In genomic region chr16:75874508-75874907, GRCm38 (mm10) we compare ENCODE assay signal across 18 mouse cellular contexts.
A peak's percentile ranks its signal among the peaks of the same experiment; 100 is the strongest.
DNase-seq lines count a peak whose midpoint lies in the region; ATAC-seq and TF ChIP-seq lines count a peak whose summit lies in the region.
"Had no signal": no experiment of that assay in that cellular context is flagged by ENCODE, and none has a peak within 500 bp of the region (broad histone marks: within the 10 kb centered on the region; RNA-seq: fewer than 3 reads in every experiment).

No protein-coding gene starts in this region.

- H3K4me2 ChIP-seq in liver, embryonic 13.5 days = no peak overlapping the region
- no peak overlapping the region for H3K4me2 ChIP-seq in liver, postnatal 0 days (ENCODE audit: low read depth, low read length)
- H3K4me2 ChIP-seq in midbrain, embryonic 13.5 days (replicated peaks) = no peak overlapping the region
- H3K4me2 ChIP-seq in midbrain, embryonic 15.5 days = no peak overlapping the region
- H3K4me2 ChIP-seq: embryonic facial prominence, embryonic 12.5 days; forebrain, embryonic 15.5 days; hindbrain, embryonic 13.5 days had no signal

- no peak for TF ChIP-seq CTCF in liver, postnatal 0 days (IDR thresholded peaks at IDR 0.05; ENCODE audit: low read depth)
- TF ChIP-seq CTCF in layer of hippocampus, adult 2 months (conservative IDR thresholded peaks at IDR 0.05) = no peak

- DNase-seq in liver, embryonic 13.5 days = no peak
- no peak for DNase-seq in liver, postnatal 0 days
- DNase-seq in heart, postnatal 10 days = no peak
- no peak for DNase-seq in layer of hippocampus, adult 2 months (ENCODE audit: low spot score in 2 of 2)
- DNase-seq: adrenal gland, adult 8-10 months; adrenal gland, postnatal 36 days; cerebellum, adult 2 months; cerebellum, postnatal 10 days; gastrocnemius, postnatal 10 days; heart, adult 18-20 months; heart, postnatal 14 days had no signal

- no peak for TF ChIP-seq EP300 in liver, postnatal 0 days (IDR thresholded peaks at IDR 0.05; ENCODE audit: low read depth)

- H3K27me3 ChIP-seq in liver, embryonic 13.5 days = no peaks in the 10 kb centered on the region
- no peaks in the 10 kb centered on the region for H3K27me3 ChIP-seq in liver, postnatal 0 days (ENCODE audit: insufficient read depth, low read length)
- H3K27me3 ChIP-seq in midbrain, embryonic 13.5 days = no peaks in the 10 kb centered on the region
- H3K27me3 ChIP-seq in midbrain, embryonic 15.5 days (replicated peaks) = no peaks in the 10 kb centered on the region
- H3K27me3 ChIP-seq: embryonic facial prominence, embryonic 12.5 days; forebrain, embryonic 15.5 days; hindbrain, embryonic 13.5 days had no signal

- no peak overlapping the region for H3K27ac ChIP-seq in liver, embryonic 13.5 days
- no peak overlapping the region for H3K27ac ChIP-seq in liver, postnatal 0 days (ENCODE audit: low read depth)
- H3K27ac ChIP-seq in midbrain, embryonic 13.5 days = no peak overlapping the region
- H3K27ac ChIP-seq in midbrain, embryonic 15.5 days = no peak overlapping the region
- H3K27ac ChIP-seq in layer of hippocampus, adult 2 months = no peak overlapping the region
- H3K27ac ChIP-seq: embryonic facial prominence, embryonic 12.5 days; forebrain, embryonic 15.5 days; heart, embryonic 10.5 days; hindbrain, embryonic 13.5 days had no signal

- H3K9ac ChIP-seq in liver, embryonic 13.5 days = no peak overlapping the region
- no peak overlapping the region for H3K9ac ChIP-seq in liver, postnatal 0 days (replicated peaks)
- H3K9ac ChIP-seq in midbrain, embryonic 13.5 days (replicated peaks) = no peak overlapping the region
- no peak overlapping the region for H3K9ac ChIP-seq in midbrain, embryonic 15.5 days
- H3K9ac ChIP-seq: embryonic facial prominence, embryonic 12.5 days; forebrain, embryonic 15.5 days; hindbrain, embryonic 13.5 days had no signal

- H3K9me3 ChIP-seq in liver, embryonic 13.5 days (replicated peaks) = no peaks in the 10 kb centered on the region
- no peaks in the 10 kb centered on the region for H3K9me3 ChIP-seq in liver, postnatal 0 days (ENCODE audit: low read length)
- no peaks in the 10 kb centered on the region for H3K9me3 ChIP-seq in midbrain, embryonic 13.5 days
- no peaks in the 10 kb centered on the region for H3K9me3 ChIP-seq in midbrain, embryonic 15.5 days
- H3K9me3 ChIP-seq: embryonic facial prominence, embryonic 12.5 days; forebrain, embryonic 15.5 days; heart, embryonic 10.5 days; hindbrain, embryonic 13.5 days had no signal

- H3K36me3 ChIP-seq in liver, embryonic 13.5 days = peaks cover 6% of the 10 kb centered on the region; the same call in 1 of the 2 replicates
- 0 out of 2 replicates have a peak, but pooled peaks cover 2% of the 10 kb centered on the region for H3K36me3 ChIP-seq in liver, postnatal 0 days (replicated peaks; ENCODE audit: insufficient read depth, low read length)
- no peaks in the 10 kb centered on the region for H3K36me3 ChIP-seq in midbrain, embryonic 13.5 days
- no peaks in the 10 kb centered on the region for H3K36me3 ChIP-seq in midbrain, embryonic 15.5 days (replicated peaks)
- H3K36me3 ChIP-seq: embryonic facial prominence, embryonic 12.5 days; forebrain, embryonic 15.5 days; heart, embryonic 10.5 days; hindbrain, embryonic 13.5 days had no signal

- no peaks in the 10 kb centered on the region for H3K4me1 ChIP-seq in liver, embryonic 13.5 days (replicated peaks)
- H3K4me1 ChIP-seq in liver, postnatal 0 days (ENCODE audit: insufficient read depth) = no peaks in the 10 kb centered on the region
- peaks cover 4% of the 10 kb centered on the region; the same call in 1 of the 2 replicates for H3K4me1 ChIP-seq in midbrain, embryonic 13.5 days (replicated peaks)
- no peaks in the 10 kb centered on the region for H3K4me1 ChIP-seq in midbrain, embryonic 15.5 days
- H3K4me1 ChIP-seq: embryonic facial prominence, embryonic 12.5 days; forebrain, embryonic 15.5 days; hindbrain, embryonic 13.5 days had no signal

- peak; percentile 41; the same call in 1 of the 2 replicates for ATAC-seq in liver, embryonic 13.5 days (ENCODE audit: low read depth)
- ATAC-seq in liver, postnatal 0 days = no peak
- 0 out of 2 replicates have a peak, but pooled peaks have one; percentile 3 for ATAC-seq in midbrain, embryonic 13.5 days
- ATAC-seq in midbrain, embryonic 15.5 days (replicated peaks) = no peak
- peak; percentile 53 for ATAC-seq in megakaryocyte, adult 5-6 weeks (ENCODE audit: poor library complexity, severe bottlenecking)
- ATAC-seq: forebrain, embryonic 15.5 days had no signal

- no peak overlapping the region for H3K4me3 ChIP-seq in liver, embryonic 13.5 days (replicated peaks)
- no peak overlapping the region for H3K4me3 ChIP-seq in liver, postnatal 0 days (ENCODE audit: low read depth, low read length)
- no peak overlapping the region for H3K4me3 ChIP-seq in midbrain, embryonic 13.5 days (replicated peaks)
- no peak overlapping the region for H3K4me3 ChIP-seq in midbrain, embryonic 15.5 days
- no peak overlapping the region for H3K4me3 ChIP-seq in layer of hippocampus, adult 2 months
- H3K4me3 ChIP-seq: embryonic facial prominence, embryonic 12.5 days; forebrain, embryonic 15.5 days; heart, embryonic 10.5 days; hindbrain, embryonic 13.5 days had no signal

- intact Hi-C loops in heart, postnatal 10 days (cut with DNase I) = no loop called here

- 41% methylated on average over 2 of the region's 2 CpGs for WGBS in liver, embryonic 13.5 days (ENCODE audit: insufficient replicate concordance)
- WGBS in liver, postnatal 0 days (ENCODE audit: insufficient replicate concordance) = 63% methylated on average over 2 of the region's 2 CpGs
- WGBS in midbrain, embryonic 13.5 days = 70% methylated on average over 2 of the region's 2 CpGs
- 65% methylated on average over 2 of the region's 2 CpGs for WGBS in midbrain, embryonic 15.5 days

Comparison
In these comparisons a context has a peak if more than half of its experiments do, and no peak if none do; other contexts are left out.
1. ATAC-seq: peak in liver, embryonic 13.5 days (single experiment), midbrain, embryonic 13.5 days (single experiment) and megakaryocyte, adult 5-6 weeks (single experiment); none in liver, postnatal 0 days (single experiment) and midbrain, embryonic 15.5 days (single experiment).